Mouse (Mus musculus): ENCODE measurements around the gene Nr1d1. TPM values are rescaled to one million over a fixed set of nuclear protein-coding genes. Genes with fewer than 3 reads are reported as not detected.

Gene Nr1d1
- polyA plus RNA-seq, 1 experiment, result 27.7 TPM

DNA sequence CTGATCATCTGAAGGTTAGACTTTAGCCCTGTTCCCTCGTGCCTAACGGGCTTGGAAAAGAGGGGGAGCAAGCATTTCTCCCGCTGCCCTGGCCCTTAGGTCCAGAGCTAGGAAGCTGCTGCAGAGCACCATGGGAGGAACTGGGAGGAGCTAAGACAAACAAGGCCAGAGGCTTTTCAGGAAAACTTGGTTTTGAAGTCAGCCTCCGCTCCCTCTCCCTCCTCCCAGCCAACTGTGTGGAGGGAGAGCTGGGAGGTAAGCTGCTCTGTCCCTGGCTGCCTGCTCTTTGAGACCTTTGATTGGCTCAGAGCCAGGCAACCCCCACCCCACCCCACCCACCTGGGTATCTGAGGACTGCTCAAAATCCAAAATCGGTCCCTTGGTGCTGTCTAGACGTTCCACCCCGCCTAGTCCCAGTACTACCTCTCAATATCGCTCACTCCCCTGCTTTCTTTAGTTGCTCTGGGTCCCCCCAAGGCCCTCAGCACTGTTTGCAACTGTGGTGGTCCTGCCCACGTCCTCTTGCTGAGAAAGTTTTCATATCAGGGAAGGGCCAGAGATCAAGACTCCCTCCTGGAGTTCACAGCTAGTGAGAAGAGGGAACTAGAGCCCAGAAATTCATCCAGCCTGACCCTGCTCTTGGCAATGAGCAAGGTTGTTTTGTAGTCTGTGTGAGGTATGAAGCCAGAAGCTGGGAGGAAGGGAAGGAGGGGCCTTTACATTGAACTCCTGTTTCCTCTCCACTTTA is 1.9 kb upstream of the Nr1d1 start:
- TF ChIP-seq CTCF (IDR thresholded peaks at IDR 0.05; ENCODE audit: extremely low read depth, insufficient read depth, insufficient read length, insufficient replicate concordance) (no peak), POLR2A (IDR thresholded peaks at IDR 0.05; ENCODE audit: low read depth, low read length) (no peak)
- Histone ChIP-seq H3K27me3 (ENCODE audit: control insufficient read depth, insufficient read depth, low read length) (no peaks in the 10 kb centered on the region), H3K27ac (ENCODE audit: insufficient read depth, low read length) (no peak overlapping the region; the same call in 1 of the 2 replicates), H3K36me3 (ENCODE audit: control insufficient read depth, insufficient read depth, low read length) (no peaks in the 10 kb centered on the region), H3K4me3 (ENCODE audit: extremely low read depth, insufficient read depth, insufficient read length) (no peak overlapping the region), H3K4me1 (ENCODE audit: control insufficient read depth, insufficient read depth, insufficient read length) (peaks cover 20% of the 10 kb centered on the region)
- WGBS, result 28% methylated on average over 9 of the region's 9 CpGs
- DNase-seq (ENCODE audit: low read depth in 1 of 2, low spot score in 2 of 2), result no peak

DNA sequence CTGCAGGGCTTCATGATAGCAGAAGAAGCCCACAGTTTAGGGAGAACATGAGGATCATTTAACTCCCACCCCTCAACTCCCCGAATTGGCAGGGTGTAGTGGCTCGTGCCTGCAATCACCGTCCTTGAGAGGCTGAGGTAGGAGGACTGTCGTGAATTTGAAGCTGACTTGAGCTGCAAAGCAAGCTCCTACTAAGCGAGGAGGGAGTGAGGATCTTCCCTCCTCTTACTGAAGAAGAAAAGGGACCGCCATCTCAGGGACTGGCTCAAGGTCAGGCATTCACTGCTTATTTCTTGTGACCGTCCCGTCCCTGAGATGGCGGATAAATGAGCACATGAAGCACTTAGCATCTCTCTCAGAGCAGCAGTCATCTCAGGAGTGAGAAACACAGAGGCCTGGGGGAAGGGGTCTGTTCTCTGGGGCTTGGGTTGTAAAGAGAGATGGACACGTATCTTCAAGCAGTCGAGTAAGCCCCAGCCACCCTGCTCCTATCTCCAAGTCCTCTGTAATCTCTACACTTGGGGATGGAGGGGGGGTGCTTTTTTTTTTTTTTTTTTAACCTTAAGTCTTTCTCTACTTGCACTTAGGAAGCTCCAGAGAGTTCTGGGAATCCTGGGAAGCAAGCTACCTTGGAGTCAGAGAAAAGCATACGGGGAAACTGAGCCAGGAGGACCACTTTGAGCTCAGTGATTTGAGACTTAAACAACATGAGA is 1.1 kb upstream of the Nr1d1 start:
- no peaks in the 10 kb centered on the region for H3K27me3 ChIP-seq (ENCODE audit: control insufficient read depth, insufficient read depth, low read length)
- peak overlapping the region; percentile 6 for H3K27ac ChIP-seq (ENCODE audit: insufficient read depth, low read length)
- no peak for TF ChIP-seq POLR2A (IDR thresholded peaks at IDR 0.05; ENCODE audit: low read depth, low read length)
- TF ChIP-seq CTCF (IDR thresholded peaks at IDR 0.05; ENCODE audit: extremely low read depth, insufficient read depth, insufficient read length, insufficient replicate concordance), result no peak
- no peak overlapping the region for H3K4me3 ChIP-seq (ENCODE audit: extremely low read depth, insufficient read depth, insufficient read length)
- no peaks in the 10 kb centered on the region for H3K36me3 ChIP-seq (ENCODE audit: control insufficient read depth, insufficient read depth, low read length)
- H3K4me1 ChIP-seq (ENCODE audit: control insufficient read depth, insufficient read depth, insufficient read length), result peaks cover 23% of the 10 kb centered on the region
- DNase-seq (ENCODE audit: low read depth in 1 of 2, low spot score in 2 of 2), result no peak
- 52% methylated on average over 12 of the region's 12 CpGs for WGBS

DNA sequence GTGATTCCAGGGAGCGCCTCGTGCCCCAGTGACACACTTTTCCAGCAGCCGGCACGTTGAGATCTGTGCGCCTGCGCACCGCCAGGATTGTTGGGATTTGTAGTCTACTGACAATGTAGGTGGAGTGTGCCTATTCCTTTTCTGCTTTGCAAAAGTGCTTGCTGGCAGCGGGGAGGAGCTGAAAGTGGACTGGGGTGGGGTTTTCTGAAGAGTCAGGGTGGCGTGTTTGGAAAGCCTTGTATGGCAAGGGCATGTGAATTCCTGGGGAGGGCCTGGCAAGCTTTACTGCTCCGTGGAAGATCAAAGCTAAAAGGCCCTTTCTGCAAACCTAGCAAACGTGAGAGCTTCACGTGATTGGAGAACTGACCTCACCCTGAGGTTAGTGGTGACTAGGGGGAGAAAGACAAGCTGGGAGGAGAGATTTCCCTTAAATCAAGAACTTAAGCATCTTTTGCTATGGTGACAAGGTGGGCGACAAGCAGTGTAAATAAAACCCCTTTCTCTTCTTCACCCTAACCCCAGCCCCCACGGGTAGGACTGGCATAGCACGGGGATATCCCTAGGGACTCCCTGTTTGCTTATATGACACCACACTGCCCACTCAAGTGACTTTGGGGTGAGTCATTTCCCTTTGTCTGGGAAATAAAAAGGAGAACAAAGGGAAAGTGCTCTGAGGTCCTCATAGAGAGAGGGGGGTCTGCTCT is 367 bp upstream of the Nr1d1 start:
- TF ChIP-seq POLR2A (IDR thresholded peaks at IDR 0.05; ENCODE audit: low read depth, low read length), result no peak
- TF ChIP-seq CTCF (IDR thresholded peaks at IDR 0.05; ENCODE audit: extremely low read depth, insufficient read depth, insufficient read length, insufficient replicate concordance), result no peak
- Histone ChIP-seq H3K4me3 (ENCODE audit: extremely low read depth, insufficient read depth, insufficient read length) (peak overlapping the region; percentile 46), H3K36me3 (ENCODE audit: control insufficient read depth, insufficient read depth, low read length) (no peaks in the 10 kb centered on the region), H3K4me1 (ENCODE audit: control insufficient read depth, insufficient read depth, insufficient read length) (peaks cover 25% of the 10 kb centered on the region), H3K27me3 (ENCODE audit: control insufficient read depth, insufficient read depth, low read length) (no peaks in the 10 kb centered on the region), H3K27ac (ENCODE audit: insufficient read depth, low read length) (peak overlapping the region; percentile 6)
- peak in 1 of 2 experiments; percentile 81 for DNase-seq (ENCODE audit: low read depth in 1 of 2, low spot score in 2 of 2)
- WGBS, result under 1% methylated on average over 15 of the region's 15 CpGs

GRCm38 (mm10) chr11:98773635-98774295 is 1.4 kb downstream of the Nr1d1 start:
- DNase-seq (ENCODE audit: low read depth in 1 of 2, low spot score in 2 of 2), result peak; percentile 90 to 97
- under 1% methylated on average over 37 of the region's 37 CpGs for WGBS
- TF ChIP-seq POLR2A (IDR thresholded peaks at IDR 0.05; ENCODE audit: low read depth, low read length) (no peak), CTCF (IDR thresholded peaks at IDR 0.05; ENCODE audit: extremely low read depth, insufficient read depth, insufficient read length, insufficient replicate concordance) (no peak)
- Histone ChIP-seq H3K4me1 (ENCODE audit: control insufficient read depth, insufficient read depth, insufficient read length) (peaks cover 35% of the 10 kb centered on the region), H3K27me3 (ENCODE audit: control insufficient read depth, insufficient read depth, low read length) (no peaks in the 10 kb centered on the region), H3K4me3 (ENCODE audit: extremely low read depth, insufficient read depth, insufficient read length) (peak overlapping the region; percentile 46), H3K27ac (ENCODE audit: insufficient read depth, low read length) (peak overlapping the region; percentile 60), H3K36me3 (ENCODE audit: control insufficient read depth, insufficient read depth, low read length) (no peaks in the 10 kb centered on the region)

- Histone ChIP-seq H3K4me1 (ENCODE audit: control insufficient read depth, insufficient read depth, insufficient read length) (peaks cover 41% of the 10 kb centered on the region), H3K4me3 (ENCODE audit: extremely low read depth, insufficient read depth, insufficient read length) (no peak overlapping the region), H3K27me3 (ENCODE audit: control insufficient read depth, insufficient read depth, low read length) (no peaks in the 10 kb centered on the region), H3K27ac (ENCODE audit: insufficient read depth, low read length) (no peak overlapping the region), H3K36me3 (ENCODE audit: control insufficient read depth, insufficient read depth, low read length) (no peaks in the 10 kb centered on the region)
- TF ChIP-seq CTCF (IDR thresholded peaks at IDR 0.05; ENCODE audit: extremely low read depth, insufficient read depth, insufficient read length, insufficient replicate concordance), result no peak
- no peak for TF ChIP-seq POLR2A (IDR thresholded peaks at IDR 0.05; ENCODE audit: low read depth, low read length)
- WGBS, result 39% methylated on average over 8 of the region's 8 CpGs
- no peak for DNase-seq (ENCODE audit: low read depth in 1 of 2, low spot score in 2 of 2)
Observed at GRCm38 (mm10) chr11:98772667-98773171, 2.4 kb downstream of the Nr1d1 start.

GRCm38 (mm10) chr11:98771844-98772525 is 3.1 kb downstream of the Nr1d1 start:
- no peak for DNase-seq (ENCODE audit: low read depth in 1 of 2, low spot score in 2 of 2)
- H3K27me3 ChIP-seq (ENCODE audit: control insufficient read depth, insufficient read depth, low read length), result no peaks in the 10 kb centered on the region
- H3K27ac ChIP-seq (ENCODE audit: insufficient read depth, low read length), result no peak overlapping the region
- peaks cover 46% of the 10 kb centered on the region for H3K4me1 ChIP-seq (ENCODE audit: control insufficient read depth, insufficient read depth, insufficient read length)
- TF ChIP-seq CTCF (IDR thresholded peaks at IDR 0.05; ENCODE audit: extremely low read depth, insufficient read depth, insufficient read length, insufficient replicate concordance) (no peak), POLR2A (IDR thresholded peaks at IDR 0.05; ENCODE audit: low read depth, low read length) (no peak)
- H3K4me3 ChIP-seq (ENCODE audit: extremely low read depth, insufficient read depth, insufficient read length), result no peak overlapping the region
- H3K36me3 ChIP-seq (ENCODE audit: control insufficient read depth, insufficient read depth, low read length), result no peaks in the 10 kb centered on the region
- 88% methylated on average over 11 of the region's 11 CpGs for WGBS

All from spleen, adult 2 months (tissue).